Mouse (Mus musculus) MEL (cell line): ENCODE results near the gene Sorcs2. TPM values are rescaled to one million over a fixed set of nuclear protein-coding genes. Genes with fewer than 3 reads are reported as not detected.

ENCODE experiments used
- DNase-seq: peaks from one replicate; pipeline ENCODE4 v3.0.0; 2011; ENCODE audit warnings: low read depth, low spot score
- H3K27ac ChIP-seq: 2 replicates; pipeline ENCODE4 v1.5.1; 2012; ENCODE audit warnings: low read depth, mild to moderate bottlenecking, control low read depth, low read length, moderate library complexity; ENCODE audit not compliant: control insufficient read depth
- H3K27me3 ChIP-seq, 2 experiments: fragments of 150-350 bp in 1 of 2; sonication (generic) in 1 of 2; 2 replicates each; pipeline ENCODE4 v1.6.1; 2012; ENCODE audit warnings: low read length in 2 of 2, mild to moderate bottlenecking in 2 of 2, improper control_type of control experiment in 1 of 2, moderate library complexity in 1 of 2; ENCODE audit not compliant: insufficient read depth in 2 of 2, control insufficient read depth in 1 of 2
- H3K36me3 ChIP-seq, 2 experiments: 2 replicates each; pipeline ENCODE4 v1.6.1; 2012 to 2014; ENCODE audit warnings: low read length in 2 of 2, improper control_type of control experiment in 1 of 2, inconsistent platforms in 1 of 2, mild to moderate bottlenecking in 1 of 2; ENCODE audit not compliant: insufficient read depth in 2 of 2, control insufficient read depth in 1 of 2
- H3K4me1 ChIP-seq, 2 experiments: fragments of 150-350 bp in 1 of 2; sonication (generic) in 1 of 2; 2 replicates each; pipeline ENCODE4 v1.6.1; 2012; ENCODE audit warnings: low read length in 2 of 2, improper control_type of control experiment in 1 of 2, mild to moderate bottlenecking in 1 of 2; ENCODE audit not compliant: insufficient read depth in 2 of 2, control insufficient read depth in 1 of 2
- H3K4me3 ChIP-seq, 2 experiments: fragments of 150-350 bp in 1 of 2; sonication (generic) in 1 of 2; 2 replicates each; pipeline ENCODE4 v1.5.1; 2012; ENCODE audit warnings: low read depth in 2 of 2, low read length in 2 of 2, mild to moderate bottlenecking in 2 of 2, moderate library complexity in 2 of 2, control low read depth in 1 of 2, improper control_type of control experiment in 1 of 2; ENCODE audit not compliant: control insufficient read depth in 1 of 2, insufficient read depth in 1 of 2
- H3K79me2 ChIP-seq: 2 replicates; pipeline ENCODE4 v1.6.1; 2012; ENCODE audit warnings: mild to moderate bottlenecking, low read length, moderate library complexity; ENCODE audit not compliant: control insufficient read depth, poor library complexity, insufficient read depth
- H3K9ac ChIP-seq: 2 replicates; pipeline ENCODE4 v1.6.1; 2012; ENCODE audit warnings: low read depth, mild to moderate bottlenecking, control low read depth, low read length, moderate library complexity; ENCODE audit not compliant: control insufficient read depth, poor library complexity, severe bottlenecking
- H3K9me3 ChIP-seq: fragments of 150-350 bp; sonication (generic); replicated peaks from 2 replicates; pipeline ENCODE4 v1.6.1; 2012; ENCODE audit warnings: mild to moderate bottlenecking, low read length, improper control_type of control experiment, moderate library complexity; ENCODE audit not compliant: insufficient read depth
- CHD2 ChIP-seq: IDR thresholded peaks from 2 replicates; pipeline ENCODE4 v1.6.1; 2011; ENCODE audit warnings: low read length, improper control_type of control experiment
- CTCF ChIP-seq, 3 experiments: IDR thresholded peaks in 2 of 3; conservative IDR thresholded peaks in 1 of 3; 2 replicates each; pipeline ENCODE4 v1.5.1; 2011 to 2012; ENCODE audit warnings: low read length in 3 of 3, low read depth in 2 of 3, mild to moderate bottlenecking in 2 of 3, improper control_type of control experiment in 1 of 3, inconsistent platforms in 1 of 3, mixed read lengths in 1 of 3, moderate library complexity in 1 of 3; ENCODE audit not compliant: control insufficient read depth in 1 of 3, insufficient read depth in 1 of 3, poor library complexity in 1 of 3, severe bottlenecking in 1 of 3
- E2F4 ChIP-seq: IDR thresholded peaks from 2 replicates; pipeline ENCODE4 v1.6.1; 2011; ENCODE audit warnings: low read depth, low read length, improper control_type of control experiment, borderline replicate concordance
- ELF1 ChIP-seq: IDR thresholded peaks from 2 replicates; pipeline ENCODE4 v1.6.1; 2014; ENCODE audit warnings: low read depth, mild to moderate bottlenecking, inconsistent platforms, low read length, improper control_type of control experiment, moderate library complexity
- ETS1 ChIP-seq: IDR thresholded peaks from 2 replicates; pipeline ENCODE4 v1.6.1; 2012; ENCODE audit warnings: low read depth, mild to moderate bottlenecking, inconsistent platforms, low read length, improper control_type of control experiment, moderate library complexity
- JUND ChIP-seq: IDR thresholded peaks from 2 replicates; pipeline ENCODE4 v1.6.1; 2011; ENCODE audit warnings: low read depth, mild to moderate bottlenecking, improper control_type of control experiment, low read length
- MAFK ChIP-seq: IDR thresholded peaks from 2 replicates; pipeline ENCODE4 v1.6.1; 2011; ENCODE audit warnings: low read depth, mild to moderate bottlenecking, low read length, improper control_type of control experiment, borderline replicate concordance
- MAZ ChIP-seq: IDR thresholded peaks from 2 replicates; pipeline ENCODE4 v1.6.1; 2012; ENCODE audit warnings: low read depth, mild to moderate bottlenecking, inconsistent platforms, low read length, improper control_type of control experiment
- MXI1 ChIP-seq: IDR thresholded peaks from 2 replicates; pipeline ENCODE4 v1.6.1; 2011; ENCODE audit warnings: mild to moderate bottlenecking, low read depth, low read length, improper control_type of control experiment
- MYB ChIP-seq: IDR thresholded peaks from 2 replicates; pipeline ENCODE4 v1.6.1; 2011; ENCODE audit warnings: mild to moderate bottlenecking, low read depth, low read length, improper control_type of control experiment
- MYC ChIP-seq: IDR thresholded peaks from 2 replicates; pipeline ENCODE4 v1.6.1; 2011; ENCODE audit warnings: low read depth, mild to moderate bottlenecking, low read length, improper control_type of control experiment, moderate library complexity
- NELFE ChIP-seq: IDR thresholded peaks from 2 replicates; pipeline ENCODE4 v1.6.1; 2011; ENCODE audit warnings: low read depth, low read length, improper control_type of control experiment
- NRF1 ChIP-seq: IDR thresholded peaks from 2 replicates; pipeline ENCODE4 v1.6.1; 2014; ENCODE audit warnings: low read depth, mild to moderate bottlenecking, inconsistent platforms, low read length, improper control_type of control experiment, moderate library complexity; ENCODE audit not compliant: poor library complexity, insufficient read depth, severe bottlenecking
- POLR2AphosphoS2 ChIP-seq: IDR thresholded peaks from 2 replicates; pipeline ENCODE4 v1.6.1; 2011; ENCODE audit warnings: low read length, improper control_type of control experiment
- POLR2AphosphoS5 ChIP-seq: IDR thresholded peaks from 2 replicates; pipeline ENCODE4 v1.6.1; 2012; ENCODE audit warnings: low read depth, borderline replicate concordance, mild to moderate bottlenecking, inconsistent platforms, low read length, moderate library complexity, mixed read lengths
- RAD21 ChIP-seq: IDR thresholded peaks from 2 replicates; pipeline ENCODE4 v1.6.1; 2011; ENCODE audit warnings: mild to moderate bottlenecking, low read depth, low read length, improper control_type of control experiment
- SMC3 ChIP-seq: IDR thresholded peaks from 2 replicates; pipeline ENCODE4 v1.6.1; 2011; ENCODE audit warnings: low read depth, low read length, improper control_type of control experiment
- TBP ChIP-seq: IDR thresholded peaks from 2 replicates; pipeline ENCODE4 v1.8.0; 2011; ENCODE audit warnings: low read depth, low read length, improper control_type of control experiment
- TCF12 ChIP-seq: IDR thresholded peaks from 2 replicates; pipeline ENCODE4 v1.6.1; 2014; ENCODE audit warnings: low read depth, mild to moderate bottlenecking, inconsistent platforms, low read length, improper control_type of control experiment, moderate library complexity
- UBTF ChIP-seq: IDR thresholded peaks from 2 replicates; pipeline ENCODE4 v1.6.1; 2012; ENCODE audit warnings: low read depth, mild to moderate bottlenecking, inconsistent platforms, low read length, improper control_type of control experiment, moderate library complexity, borderline replicate concordance; ENCODE audit not compliant: insufficient read depth
- USF1 ChIP-seq: IDR thresholded peaks from 2 replicates; pipeline ENCODE4 v1.6.1; 2014; ENCODE audit warnings: low read depth, mild to moderate bottlenecking, inconsistent platforms, low read length, improper control_type of control experiment, moderate library complexity
- USF2 ChIP-seq, 2 experiments: IDR thresholded peaks; 2 replicates each; pipeline ENCODE4 v1.6.1; 2011 to 2012; ENCODE audit warnings: improper control_type of control experiment in 2 of 2, low read length in 2 of 2, borderline replicate concordance in 1 of 2, inconsistent platforms in 1 of 2, low read depth in 1 of 2, mild to moderate bottlenecking in 1 of 2; ENCODE audit not compliant: insufficient read depth in 1 of 2
- ZC3H11A ChIP-seq: IDR thresholded peaks from 2 replicates; pipeline ENCODE4 v1.6.1; 2012; ENCODE audit warnings: low read depth, mild to moderate bottlenecking, inconsistent platforms, low read length, improper control_type of control experiment
- ZKSCAN1 ChIP-seq: IDR thresholded peaks from 2 replicates; pipeline ENCODE4 v1.6.1; 2012; ENCODE audit warnings: low read depth, mild to moderate bottlenecking, inconsistent platforms, low read length, improper control_type of control experiment, moderate library complexity
- ZNF384 ChIP-seq: IDR thresholded peaks from 2 replicates; pipeline ENCODE4 v1.6.1; 2012; ENCODE audit warnings: low read depth, mild to moderate bottlenecking, inconsistent platforms, low read length, improper control_type of control experiment
- polyA plus RNA-seq, 2 experiments: library from polyadenylated mRNA; stranded (reverse) in 1 of 2; unstranded in 1 of 2; fragments of >175 nt in 1 of 2; fragments of >200 nt in 1 of 2; gene quantifications; 2 replicates each; pipeline versions ENCODE4 v1.2.1 to v1.2.4; 2012; ENCODE audit warnings: low replicate concordance in 2 of 2, low read depth in 1 of 2; ENCODE audit not compliant: insufficient read length in 2 of 2, insufficient read depth in 1 of 2, missing spikeins in 1 of 2
- total RNA-seq: library from RNA; depleted of rRNA; stranded (reverse); fragments of 300-350 nt; gene quantifications from 2 replicates; pipeline ENCODE4 v1.2.3, GENCODE M21; 2012

Gene Sorcs2
- total and polyA plus RNA-seq, 3 experiments = not detected

- TF ChIP-seq MYB (no peak), MAFK (no peak), TCF12 (no peak), USF2 (IDR thresholded peaks at IDR 0.05; ENCODE audit: borderline replicate concordance in 1 of 2, insufficient read depth in 1 of 2, low read depth in 1 of 2, low read length in 2 of 2) (no peak), MXI1 (no peak)
- no peaks in the 10 kb centered on the region for H3K27me3 ChIP-seq
- no peak within 1 kb of the TSS for H3K27ac ChIP-seq
Measured at GRCm38 (mm10) chr5:36203916-36204315, 194.0 kb downstream of the Sorcs2 start, which contains the start of gene Psapl1. Gene Psapl1 (plus strand): TSS chr5:36204021.

GRCm38 (mm10) chr5:36203421-36203820 lies 194.5 kb downstream of the Sorcs2 start:
- Histone ChIP-seq H3K79me2 (no peaks in the 10 kb centered on the region), H3K27me3 (no peaks in the 10 kb centered on the region), H3K9me3 (0 out of 2 replicates have a peak, but pooled peaks cover 2% of the 10 kb centered on the region), H3K9ac (no peak overlapping the region), H3K36me3 (no peaks in the 10 kb centered on the region), H3K27ac (no peak overlapping the region)
- no peak for DNase-seq
- TF ChIP-seq POLR2AphosphoS5 (no peak), USF1 (no peak), MXI1 (no peak), MAFK (no peak), TBP (no peak), CTCF (IDR thresholded peaks at IDR 0.05 in 2 of 3, conservative IDR thresholded peaks at IDR 0.05 in 1 of 3; ENCODE audit: control insufficient read depth in 1 of 3, insufficient read depth in 1 of 3, low read depth in 2 of 3, low read length in 3 of 3, poor library complexity in 1 of 3, severe bottlenecking in 1 of 3) (no peak), ETS1 (no peak)
- TF ChIP-seq, all 39 proteins: peak for 0
- H3K4me3 ChIP-seq = no peak overlapping the region
- no peaks in the 10 kb centered on the region for H3K4me1 ChIP-seq

More at GRCm38 (mm10) chr5:36203916-36204315, 194.0 kb downstream of the Sorcs2 start, which contains the start of gene Psapl1:
- Histone ChIP-seq H3K9ac (no peak within 1 kb of the TSS), H3K9me3 (0 out of 2 replicates have a peak, but pooled peaks cover 2% of the 10 kb centered on the region), H3K36me3 (no peaks in the 10 kb centered on the region), H3K4me3 (no peak within 1 kb of the TSS), H3K79me2 (no peaks in the 10 kb centered on the region), H3K4me1 (no peaks in the 10 kb centered on the region)
- no peak for DNase-seq

- no peak for DNase-seq
- no peaks in the 10 kb centered on the region for H3K79me2 ChIP-seq
- H3K4me1 ChIP-seq = no peaks in the 10 kb centered on the region
- H3K27me3 ChIP-seq = no peaks in the 10 kb centered on the region
- H3K4me3 ChIP-seq = no peak overlapping the region
- no peak overlapping the region for H3K27ac ChIP-seq
- H3K36me3 ChIP-seq = no peaks in the 10 kb centered on the region
- no peak overlapping the region for H3K9ac ChIP-seq
- 0 out of 2 replicates have a peak, but pooled peaks cover 2% of the 10 kb centered on the region for H3K9me3 ChIP-seq
- TF ChIP-seq CHD2 = no peak
- no peak for TF ChIP-seq NRF1
- no peak for TF ChIP-seq JUND
- no peak for TF ChIP-seq ZNF384
- TF ChIP-seq RAD21 = no peak
- TF ChIP-seq ZKSCAN1 = no peak
- no peak for TF ChIP-seq MYC
- no peak for TF ChIP-seq NELFE
- TF ChIP-seq MAZ = no peak
- no peak for TF ChIP-seq MAFK
- no peak for TF ChIP-seq UBTF
- no peak for TF ChIP-seq SMC3
- TF ChIP-seq ETS1 = no peak
- TF ChIP-seq ZC3H11A = no peak
- TF ChIP-seq E2F4 = no peak
- no peak for TF ChIP-seq ELF1
- no peak for TF ChIP-seq POLR2AphosphoS2
- TF ChIP-seq MXI1 = no peak
Measured at GRCm38 (mm10) chr5:36202781-36203180, 195.2 kb downstream of the Sorcs2 start.
